Mouse (Mus musculus) macrophage (primary cell): ENCODE data around the gene Aqp3. TPM values are rescaled to one million over a fixed set of nuclear protein-coding genes. Genes with fewer than 3 reads are reported as not detected.
A peak's percentile ranks its signal among the peaks of the same experiment; 100 is the strongest.
"Not testable (repeated sequence)": the region's sequence is repeated elsewhere in the genome, so short reads cannot be mapped to it uniquely, and the experiment has no call there.

ENCODE experiments used
- H3K27ac ChIP-seq: fragments of 350-480 bp; formaldehyde crosslinking; 2 replicates; pipeline ENCODE4 v1.9.0; 2021
- H3K36me3 ChIP-seq: fragments of 350-480 bp; formaldehyde crosslinking; 2 replicates; pipeline ENCODE4 v1.9.0; 2021; ENCODE audit errors: inconsistent target
- H3K4me3 ChIP-seq: fragments of 350-480 bp; formaldehyde crosslinking; 2 replicates; pipeline ENCODE4 v1.9.0; 2021; ENCODE audit errors: inconsistent target
- H3K79me2 ChIP-seq: fragments of 350-480 bp; formaldehyde crosslinking; 2 replicates; pipeline ENCODE4 v1.9.0; 2021; ENCODE audit errors: inconsistent target
- WGBS: methylation state at CpG from one replicate; pipeline ENCODE4 v1.1.7; 2026; ENCODE audit warnings: inconsistent platforms; ENCODE audit not compliant: missing documents; 5-methylcytosine and 5-hydroxymethylcytosine counted together
- polyA plus RNA-seq: library from polyadenylated mRNA; stranded (reverse); fragments of 250-400 nt; gene quantifications from 3 replicates; pipeline ENCODE4 v1.2.4, GENCODE M21; 2018; ENCODE audit warnings: inconsistent platforms

Gene Aqp3
- polyA plus RNA-seq, 1 experiment from 2014 or later: not detected

DNA sequence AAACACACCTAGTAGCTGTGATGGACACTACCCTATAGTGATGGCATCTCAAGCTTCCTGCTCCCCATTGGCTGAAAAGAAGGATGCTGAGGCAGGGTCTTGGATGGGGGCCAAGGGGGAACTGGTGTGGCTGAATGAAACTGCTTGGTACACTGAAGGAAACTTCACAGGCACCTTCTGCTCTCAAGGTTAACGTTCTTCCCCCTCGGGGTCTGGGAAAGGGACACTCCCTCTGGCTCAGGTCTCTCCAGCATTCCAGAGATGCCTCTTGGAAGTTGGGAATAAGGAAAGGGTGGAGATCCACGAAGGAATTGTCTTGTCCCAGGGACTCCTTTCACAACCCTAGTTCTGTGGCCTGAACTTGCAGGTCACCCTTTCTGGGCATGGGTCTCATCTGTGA, 6.6 kb downstream of the Aqp3 start:
- Histone ChIP-seq H3K27ac (no peak overlapping the region), H3K4me3 (no peak overlapping the region), H3K36me3 (no peaks in the 10 kb centered on the region), H3K79me2 (no peaks in the 10 kb centered on the region)
- 40% methylated on average over 3 of the region's 3 CpGs for WGBS

DNA sequence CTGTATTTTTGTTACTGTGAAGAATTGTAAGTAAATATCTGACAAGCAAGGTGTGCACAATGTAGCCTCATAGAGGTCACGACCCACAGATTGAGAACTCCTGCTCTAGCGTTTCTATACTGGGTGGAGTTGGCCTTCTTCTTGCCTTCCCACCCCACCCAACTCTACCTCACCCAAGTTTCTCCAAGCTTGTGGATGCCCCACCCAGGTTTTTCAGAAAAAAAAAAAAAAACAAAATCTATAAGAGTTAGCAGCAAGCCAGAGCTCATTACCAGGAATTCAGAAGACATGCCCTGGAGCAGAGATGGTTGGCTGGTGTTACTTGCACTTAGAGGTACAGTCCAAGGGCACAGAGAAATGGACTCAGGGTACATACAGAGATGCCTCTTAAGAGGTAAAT, 8.3 kb downstream of the Aqp3 start:
- WGBS: 78% methylated on average over 1 of the region's 2 CpGs
- no peak overlapping the region for H3K27ac ChIP-seq
- no peak overlapping the region for H3K4me3 ChIP-seq
- no peaks in the 10 kb centered on the region for H3K36me3 ChIP-seq
- H3K79me2 ChIP-seq: no peaks in the 10 kb centered on the region

DNA sequence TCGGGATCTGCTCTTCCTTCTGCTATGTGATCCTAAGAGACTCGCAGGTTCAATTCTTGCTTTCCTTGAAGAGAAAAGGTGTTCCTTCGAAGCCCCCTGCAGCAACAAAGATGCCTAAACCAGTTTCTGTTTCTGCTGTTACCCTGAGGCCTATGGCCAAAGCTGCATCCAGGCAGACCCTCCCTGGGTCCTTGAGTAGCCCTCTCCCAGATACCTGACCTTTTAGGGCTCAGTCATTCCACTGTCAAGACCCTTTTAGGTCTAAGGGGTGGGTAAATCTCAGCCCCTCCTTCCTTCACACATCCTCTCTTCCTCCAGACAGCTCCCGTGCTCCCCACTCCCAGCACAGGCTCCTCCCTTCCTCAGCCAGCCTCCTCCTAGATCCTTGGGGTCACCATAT, 8.8 kb downstream of the Aqp3 start:
- Histone ChIP-seq H3K4me3 (no peak overlapping the region), H3K36me3 (no peaks in the 10 kb centered on the region), H3K27ac (no peak overlapping the region), H3K79me2 (no peaks in the 10 kb centered on the region)
- WGBS: 74% methylated on average over 4 of the region's 4 CpGs

DNA sequence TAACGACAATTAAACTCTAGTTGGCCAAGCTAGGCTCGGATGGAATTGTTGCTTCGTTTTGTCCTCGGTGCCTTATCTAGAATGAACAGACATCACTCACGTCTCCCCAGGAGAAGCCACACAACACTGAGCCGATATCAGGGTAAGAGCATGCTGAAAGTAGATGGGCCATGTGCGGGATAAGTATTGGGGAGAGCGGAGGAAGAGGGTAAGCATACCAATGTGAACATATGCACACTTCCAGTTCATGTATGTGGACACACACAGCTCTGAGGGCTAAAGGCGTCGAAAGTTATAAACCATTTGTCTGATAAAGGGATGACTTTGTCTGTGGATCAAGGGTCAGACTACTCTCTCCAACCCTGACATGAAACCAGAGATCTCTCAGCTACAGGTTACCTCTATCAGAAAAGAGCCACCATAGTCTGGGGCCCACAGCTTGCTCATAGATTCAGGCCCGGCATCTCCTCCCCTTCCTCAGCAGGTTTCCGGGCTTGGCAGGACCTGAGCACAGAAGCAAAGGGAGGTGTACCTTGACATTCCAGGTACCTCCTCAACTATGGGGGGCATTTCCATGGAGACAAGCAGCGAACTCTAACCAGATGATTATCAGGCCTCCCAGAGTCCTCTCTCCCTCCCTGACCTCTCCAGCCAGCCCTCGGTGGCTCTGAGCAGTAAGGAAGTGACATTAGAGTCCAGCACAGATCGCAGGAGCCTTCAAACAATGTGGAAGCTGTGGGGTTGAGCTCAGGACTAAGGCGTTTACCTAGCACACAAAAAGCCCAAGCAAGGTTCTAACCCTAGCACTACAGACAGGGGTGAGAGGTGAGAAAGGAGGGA, 10.3 kb downstream of the Aqp3 start:
- Histone ChIP-seq H3K36me3 (no peaks in the 10 kb centered on the region), H3K4me3 (no peak overlapping the region), H3K27ac (no peak overlapping the region), H3K79me2 (no peaks in the 10 kb centered on the region)
- 82% methylated on average over 16 of the region's 16 CpGs for WGBS

DNA sequence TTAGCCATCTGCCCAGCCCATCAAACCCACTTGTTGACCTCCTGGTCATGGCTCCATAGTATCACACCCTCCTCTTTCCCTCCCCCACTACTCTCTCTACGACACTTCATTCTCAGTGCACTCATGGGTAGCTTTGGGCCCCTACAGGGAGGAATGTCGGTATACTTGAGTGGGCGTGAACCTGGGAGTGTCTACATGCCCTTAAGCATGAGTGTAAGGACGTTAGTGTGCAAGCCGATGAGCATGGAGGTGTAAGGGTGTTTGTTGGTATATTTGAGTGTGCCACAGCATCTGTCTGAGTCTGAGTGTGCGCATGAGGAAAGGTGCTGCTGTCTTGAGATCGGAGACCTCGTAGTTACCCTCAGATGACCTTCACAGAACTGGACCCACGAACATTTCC, 11.0 kb downstream of the Aqp3 start:
- Histone ChIP-seq H3K27ac (no peak overlapping the region), H3K4me3 (no peak overlapping the region), H3K79me2 (no peaks in the 10 kb centered on the region), H3K36me3 (no peaks in the 10 kb centered on the region)
- WGBS: 77% methylated on average over 9 of the region's 9 CpGs

DNA sequence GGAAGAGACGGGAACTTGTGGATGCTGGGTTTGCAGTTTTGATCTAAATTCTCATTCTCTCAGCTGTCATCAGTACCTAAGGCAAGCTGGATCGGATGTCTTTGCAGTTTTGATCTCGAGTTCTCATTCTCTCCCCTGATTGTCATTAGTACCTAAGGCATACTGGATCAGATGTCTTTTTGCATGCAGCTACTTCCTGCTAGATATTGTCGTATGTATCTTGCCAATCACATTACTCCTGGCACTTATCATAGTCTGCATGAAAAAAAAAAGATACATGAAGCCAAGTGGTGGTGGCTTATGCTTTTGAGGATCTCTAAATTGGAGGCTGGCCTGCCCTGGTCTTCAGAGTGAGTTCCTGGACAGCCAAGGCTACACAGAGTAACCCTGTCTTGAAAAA, 13.2 kb downstream of the Aqp3 start:
- Histone ChIP-seq H3K27ac (no peak overlapping the region), H3K79me2 (no peaks in the 10 kb centered on the region), H3K4me3 (no peak overlapping the region), H3K36me3 (no peaks in the 10 kb centered on the region)
- 93% methylated on average over 4 of the region's 4 CpGs for WGBS

DNA sequence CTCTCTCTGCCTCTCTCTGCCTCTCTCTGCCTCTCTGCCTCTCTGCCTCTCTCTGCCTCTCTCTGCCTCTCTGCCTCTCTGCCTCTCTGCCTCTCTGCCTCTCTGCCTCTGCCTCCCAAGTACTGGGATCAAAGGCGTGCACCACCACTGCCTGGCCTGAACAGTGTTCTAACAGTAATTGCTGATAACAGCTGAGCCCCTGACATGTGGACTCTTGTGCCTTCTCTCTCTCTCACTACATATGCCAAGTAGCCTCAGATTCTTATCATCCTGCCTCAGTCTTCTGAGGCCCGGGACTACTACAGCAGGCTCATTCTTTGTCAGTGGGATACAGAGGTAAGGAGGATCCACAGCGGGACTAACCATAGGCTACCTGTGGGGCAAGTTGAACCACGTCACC, 15.2 kb downstream of the Aqp3 start:
- H3K27ac ChIP-seq, H3K36me3 ChIP-seq, H3K79me2 ChIP-seq, H3K4me3 ChIP-seq: not testable (repeated sequence)
- WGBS: 76% methylated on average over 4 of the region's 4 CpGs

DNA sequence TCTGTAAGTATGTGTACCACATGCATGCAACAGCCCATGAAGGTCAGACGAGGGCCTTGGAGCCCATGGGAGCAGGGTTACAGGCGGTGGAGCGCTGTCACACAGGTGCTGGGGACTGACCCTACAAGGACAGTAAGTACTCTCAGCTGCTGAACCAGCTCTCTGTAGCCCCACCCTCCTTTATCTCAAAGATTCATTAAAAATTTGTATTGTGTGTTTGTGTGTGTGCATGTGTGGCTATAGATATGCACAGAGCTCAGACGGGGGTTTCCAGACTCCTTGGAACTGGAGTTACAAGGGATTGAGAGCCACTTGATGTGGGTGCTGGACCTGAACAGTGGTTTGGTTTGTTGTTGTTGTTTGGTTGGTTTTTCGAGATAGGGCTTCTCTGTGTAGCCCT, 16.2 kb downstream of the Aqp3 start:
- Histone ChIP-seq H3K27ac (no peak overlapping the region), H3K4me3 (no peak overlapping the region), H3K36me3 (no peaks in the 10 kb centered on the region), H3K79me2 (no peaks in the 10 kb centered on the region)
- 88% methylated on average over 5 of the region's 5 CpGs for WGBS

DNA sequence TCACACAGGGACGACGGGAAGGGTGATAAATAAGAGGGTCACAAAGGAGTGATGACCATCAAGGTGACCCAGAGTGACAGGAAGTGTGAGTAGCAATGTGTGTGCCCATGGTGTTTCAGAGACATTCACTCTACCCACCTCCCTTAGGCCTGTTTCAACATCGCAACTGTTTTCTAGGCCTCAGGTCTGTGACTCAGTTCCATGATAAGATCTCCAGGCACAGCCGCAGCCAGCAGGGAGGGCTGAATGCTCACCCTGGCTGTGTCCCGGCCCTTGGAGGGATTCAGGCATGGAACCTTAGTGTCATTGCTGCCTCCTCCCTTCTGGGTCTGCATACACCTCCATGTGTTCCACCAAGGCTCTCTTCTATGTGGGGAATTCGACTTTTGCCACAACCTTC, 19.3 kb downstream of the Aqp3 start:
- no peak overlapping the region for H3K4me3 ChIP-seq
- WGBS: 86% methylated on average over 6 of the region's 6 CpGs
- no peak overlapping the region for H3K27ac ChIP-seq
- no peaks in the 10 kb centered on the region for H3K79me2 ChIP-seq
- no peaks in the 10 kb centered on the region for H3K36me3 ChIP-seq

DNA sequence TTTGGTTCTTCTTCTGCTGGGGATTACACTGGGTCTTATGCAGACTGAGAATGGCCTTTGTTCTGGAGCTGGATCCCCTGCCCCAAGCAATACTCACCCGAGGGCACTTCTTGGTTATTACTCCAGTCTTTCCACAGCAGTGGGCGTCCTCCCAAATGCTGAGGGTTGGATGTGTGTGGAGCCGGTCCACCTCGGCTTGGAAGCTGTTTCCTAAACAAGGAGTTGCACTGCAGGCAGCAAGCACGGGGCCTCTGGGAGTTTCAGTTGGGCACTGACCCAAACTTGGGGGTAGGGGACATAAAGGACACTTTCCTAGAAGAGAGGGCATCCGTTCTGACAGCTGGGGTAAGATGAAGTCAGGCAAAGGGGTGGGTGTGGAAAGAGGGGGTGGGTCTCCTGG, 23.5 kb downstream of the Aqp3 start:
- 81% methylated on average over 6 of the region's 6 CpGs for WGBS
- H3K79me2 ChIP-seq: no peaks in the 10 kb centered on the region
- H3K36me3 ChIP-seq: no peaks in the 10 kb centered on the region
- no peak overlapping the region for H3K4me3 ChIP-seq
- H3K27ac ChIP-seq: no peak overlapping the region

DNA sequence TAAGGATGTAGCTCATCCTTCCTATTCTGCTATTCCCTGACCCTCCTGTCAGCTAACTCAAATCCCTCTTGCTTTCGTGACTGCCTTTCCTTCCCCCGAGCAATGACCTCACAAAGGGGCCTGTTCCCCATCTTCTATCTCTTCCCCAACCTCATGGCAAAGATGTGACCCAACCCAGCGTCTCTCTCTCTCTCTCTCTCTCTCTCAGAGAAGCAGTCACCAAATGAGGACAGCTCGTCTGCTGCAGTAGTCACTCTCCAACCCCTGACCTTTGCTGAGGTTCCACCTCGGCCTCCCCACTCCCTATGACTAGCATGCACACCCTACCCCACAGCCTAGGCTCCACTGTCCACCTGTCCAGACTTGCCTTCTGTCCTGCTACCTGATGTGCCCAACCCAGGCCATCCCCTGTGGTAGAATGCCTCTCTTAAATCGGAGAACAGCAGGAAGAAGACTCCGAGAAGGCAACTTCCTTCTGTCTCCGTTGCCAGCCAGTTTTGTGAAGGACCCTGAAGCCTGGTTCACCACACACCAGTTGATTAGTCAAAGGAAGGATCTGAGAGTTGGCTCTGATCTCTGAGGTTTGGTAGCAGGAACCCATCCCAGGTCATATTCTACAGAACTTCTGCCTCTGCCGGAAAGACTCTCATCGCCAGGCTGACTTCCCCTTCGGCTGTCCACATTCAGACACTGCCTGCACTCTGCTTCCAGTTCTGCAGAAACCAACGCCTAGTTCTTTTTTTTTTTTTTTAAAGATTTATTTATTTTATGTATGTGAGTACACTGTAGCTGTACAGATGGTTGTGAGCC, 24.8 kb downstream of the Aqp3 start:
- Histone ChIP-seq H3K79me2 (no peaks in the 10 kb centered on the region), H3K27ac (peak overlapping the region; percentile 66)

DNA sequence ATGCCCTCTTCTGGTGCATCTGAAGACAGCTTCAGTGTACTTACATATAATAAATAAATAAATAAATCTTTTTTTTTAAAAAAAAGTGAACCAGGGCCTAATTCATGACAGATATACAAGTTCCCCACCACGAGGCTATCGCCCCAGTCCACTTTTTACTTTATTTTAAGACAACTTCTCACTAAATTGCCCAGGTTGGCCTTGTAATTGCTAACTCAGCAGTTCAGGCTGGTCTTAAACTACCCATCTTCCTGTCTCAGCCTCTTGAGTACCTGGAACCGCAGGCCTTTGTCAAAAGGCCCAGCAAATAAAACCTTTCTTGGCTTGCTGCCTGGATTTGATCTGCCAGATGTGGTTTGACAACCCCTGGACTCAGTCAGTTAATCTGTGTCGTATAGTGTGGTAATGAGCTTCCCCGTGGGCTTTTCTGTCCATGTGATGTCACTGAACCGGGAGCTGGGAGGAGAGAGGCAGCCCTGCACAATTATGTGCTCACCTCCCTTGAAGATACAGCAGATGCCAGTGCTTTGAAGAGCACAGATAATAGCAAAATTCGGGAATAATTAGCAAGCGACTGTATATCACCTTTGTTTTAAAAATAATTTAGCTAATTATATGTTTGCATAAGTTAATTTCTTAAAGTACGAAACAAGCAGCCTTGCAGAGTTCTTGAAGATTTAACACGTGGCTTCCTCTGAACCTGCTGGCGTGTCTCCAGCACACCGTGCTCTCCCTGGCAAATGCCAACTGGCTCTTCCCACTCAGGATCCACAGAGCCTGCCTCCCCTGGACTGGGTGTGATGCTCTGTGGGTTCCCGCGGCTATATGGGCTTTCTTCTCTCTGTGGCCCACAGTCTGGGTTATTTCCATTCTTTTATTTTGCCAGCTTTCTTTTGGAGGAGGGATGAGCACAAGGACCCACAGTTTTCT, 26.2 kb downstream of the Aqp3 start:
- WGBS: 88% methylated on average over 14 of the region's 14 CpGs
- Histone ChIP-seq H3K4me3 (no peak overlapping the region), H3K79me2 (no peaks in the 10 kb centered on the region), H3K27ac (no peak overlapping the region), H3K36me3 (no peaks in the 10 kb centered on the region)

More for the DNA sequence above, 24.8 kb downstream of the Aqp3 start:
- Histone ChIP-seq H3K36me3 (no peaks in the 10 kb centered on the region), H3K4me3 (no peak overlapping the region)
- WGBS: 13% methylated on average over 11 of the region's 12 CpGs

DNA sequence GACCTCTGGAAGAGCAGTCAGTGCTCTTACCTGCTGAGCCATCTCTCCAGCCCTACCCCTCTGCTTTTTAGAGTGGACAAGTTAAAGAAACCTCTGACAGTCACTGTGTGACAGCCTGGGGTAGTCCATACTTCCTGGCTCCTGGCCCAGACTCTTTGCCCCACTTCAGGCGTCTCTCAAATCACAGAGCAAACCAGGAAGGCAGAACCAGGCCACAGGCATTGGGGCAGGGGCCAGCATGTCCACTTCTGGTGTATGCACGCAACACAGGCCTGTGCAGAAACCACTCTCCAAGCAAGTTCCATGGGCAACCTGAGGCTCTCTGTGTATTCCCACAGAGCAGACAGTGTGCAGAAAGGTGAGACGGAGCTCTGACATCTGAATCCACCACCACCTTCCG, 32.8 kb downstream of the Aqp3 start:
- Histone ChIP-seq H3K27ac (no peak overlapping the region), H3K36me3 (no peaks in the 10 kb centered on the region), H3K4me3 (no peak overlapping the region), H3K79me2 (no peaks in the 10 kb centered on the region)
- WGBS: 97% methylated on average over 4 of the region's 4 CpGs

DNA sequence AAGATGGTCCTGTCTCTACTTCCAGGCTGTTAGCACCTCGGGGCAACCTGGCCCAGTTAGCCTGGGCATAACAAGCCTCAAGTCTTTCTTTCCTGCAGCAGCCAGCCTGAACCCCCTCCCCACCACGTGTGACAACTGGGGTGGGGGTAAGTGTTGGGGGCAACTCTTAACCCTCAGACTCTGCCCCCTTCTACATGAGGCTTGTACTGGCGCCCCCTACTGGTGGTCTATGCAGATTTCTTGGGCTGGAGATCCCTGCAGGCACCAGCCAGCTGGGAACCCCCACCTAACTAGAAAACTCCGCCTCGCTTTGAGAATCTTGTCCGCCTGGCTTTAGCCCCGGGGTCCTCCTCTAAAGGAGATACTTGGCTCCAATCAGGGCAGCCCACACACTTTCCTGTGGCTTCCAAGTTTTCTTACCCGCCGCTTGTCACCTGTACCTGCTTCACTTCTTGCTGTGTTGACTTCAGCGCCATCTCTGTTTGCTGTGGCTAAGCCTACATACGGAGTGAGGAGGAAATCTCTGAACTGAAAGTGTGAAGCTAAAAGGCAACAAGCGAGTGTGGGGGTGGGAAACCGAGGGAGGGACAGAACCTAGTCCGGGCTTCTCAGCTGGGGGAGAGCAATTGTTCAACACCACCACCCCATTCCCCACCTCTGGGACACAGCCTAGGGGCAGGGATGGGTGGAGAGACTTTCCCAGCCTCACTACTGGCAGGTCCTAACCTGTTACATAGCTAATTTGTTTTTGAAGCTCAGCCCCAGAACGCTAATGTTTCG, 33.9 kb downstream of the Aqp3 start:
- no peak overlapping the region for H3K27ac ChIP-seq
- 30% methylated on average over 16 of the region's 16 CpGs for WGBS
- H3K36me3 ChIP-seq: no peaks in the 10 kb centered on the region
- H3K4me3 ChIP-seq: no peak overlapping the region
- H3K79me2 ChIP-seq: no peaks in the 10 kb centered on the region
